Mouse (Mus musculus) small intestine, adult 2 months (tissue): ENCODE data around the gene Arhgef38.

Experiments used
- CTCF ChIP-seq: fragments of 200-500 bp; IDR thresholded peaks from 2 replicates; pipeline ENCODE4 v1.5.1; 2012; ENCODE audit warnings: low read depth, mild to moderate bottlenecking, control low read depth, inconsistent platforms, low read length, moderate library complexity, mixed read lengths; ENCODE audit not compliant: insufficient replicate concordance, insufficient read length; ENCODE audit errors: extremely low read depth
- POLR2A ChIP-seq: fragments of 200-500 bp; IDR thresholded peaks from 2 replicates; pipeline ENCODE4 v1.6.1; 2012; ENCODE audit warnings: low read depth, mild to moderate bottlenecking, control low read depth, inconsistent platforms, low read length, moderate library complexity

GRCm38 (mm10) chr3:133165130-133165529, 69.6 kb downstream of the Arhgef38 start:
- TF ChIP-seq POLR2A (no peak), CTCF (no peak)
